Mouse (Mus musculus) hindbrain, embryonic 16.5 days (tissue): Measurements from ENCODE around the gene Pdk2. TPM values are rescaled to one million over a fixed set of nuclear protein-coding genes. Genes with fewer than 3 reads are reported as not detected.

Experiments
- ATAC-seq: fragments of 200-750 bp; cut with Nextera tagmentation; 2 replicates; pipeline ENCODE4 v1.8.0; 2017; ENCODE audit warnings: moderate TSS enrichment, moderate library complexity
- H3K27ac ChIP-seq: fragments of 300-500 bp; sonication (generic); 2 replicates; pipeline ENCODE4 v1.5.1; 2014; ENCODE audit warnings: low read depth, mild to moderate bottlenecking, control low read depth, low read length, moderate library complexity
- H3K27me3 ChIP-seq: fragments of 300-500 bp; sonication (generic); replicated peaks from 2 replicates; pipeline ENCODE4 v1.6.1; 2014; ENCODE audit warnings: low read length; ENCODE audit not compliant: control insufficient read depth, insufficient read depth
- H3K36me3 ChIP-seq: fragments of 300-500 bp; sonication (generic); 2 replicates; pipeline ENCODE4 v1.6.1; 2014; ENCODE audit warnings: mild to moderate bottlenecking, low read length, moderate library complexity, mixed read lengths; ENCODE audit not compliant: control insufficient read depth, insufficient read depth
- H3K4me1 ChIP-seq: fragments of 300-500 bp; sonication (generic); 2 replicates; pipeline ENCODE4 v1.6.1; 2014; ENCODE audit warnings: low read depth, low read length; ENCODE audit not compliant: control insufficient read depth, insufficient read depth
- H3K4me2 ChIP-seq: fragments of 300-500 bp; sonication (generic); 2 replicates; pipeline ENCODE4 v1.6.1; 2014; ENCODE audit warnings: mild to moderate bottlenecking, low read length, control low read depth, moderate library complexity
- H3K4me3 ChIP-seq: fragments of 300-500 bp; sonication (generic); 2 replicates; pipeline ENCODE4 v1.5.1; 2014; ENCODE audit warnings: mild to moderate bottlenecking, low read length, control low read depth, moderate library complexity
- H3K9ac ChIP-seq: fragments of 300-500 bp; sonication (generic); 2 replicates; pipeline ENCODE4 v1.6.1; 2014; ENCODE audit warnings: low read depth, mild to moderate bottlenecking, control low read depth, low read length, moderate library complexity
- H3K9me3 ChIP-seq: fragments of 300-500 bp; sonication (generic); 2 replicates; pipeline ENCODE4 v1.6.1; 2014; ENCODE audit warnings: mild to moderate bottlenecking, low read length, moderate library complexity; ENCODE audit not compliant: control insufficient read depth
- WGBS: fragments of 180-500 bp; shearing (Covaris S2); extraction: QIAGEN DNeasy Blood & Tissue Kit; methylation state at CpG from one replicate; pipeline ENCODE4 v1.1.7; 2014; 5-methylcytosine and 5-hydroxymethylcytosine counted together
- polyA plus RNA-seq: library from polyadenylated mRNA; unstranded; fragments of >200 nt; fragmentation: Nextera tagmentation; extraction: Ambion mirVana; gene quantifications from 2 replicates; pipeline ENCODE4 v1.2.1, GENCODE M21; 2015

Gene Pdk2
- polyA plus RNA-seq, 1 experiment from 2014 or later = 34.6 TPM

DNA sequence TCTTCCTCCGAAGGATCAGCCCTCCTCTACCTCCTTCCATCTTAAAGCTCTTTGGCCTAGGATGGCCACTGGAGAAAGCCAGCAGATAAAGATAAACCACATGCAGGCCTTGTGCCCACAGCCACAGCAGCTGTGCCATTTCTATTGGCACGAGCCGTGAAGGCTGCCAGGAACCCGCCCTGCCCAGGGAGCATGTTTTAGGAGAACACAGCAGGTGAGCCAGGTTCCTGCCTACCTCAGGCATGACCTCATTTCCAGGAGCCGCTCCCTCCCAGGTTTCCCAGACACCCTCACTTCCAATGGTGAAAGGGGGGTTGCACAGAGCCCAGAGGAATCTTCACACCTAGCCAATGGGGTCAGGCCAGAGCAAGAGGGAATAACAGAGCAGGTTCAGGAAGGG, 31.6 kb upstream of the Pdk2 start:
- Histone ChIP-seq H3K4me3 (no peak overlapping the region), H3K27me3 (peaks cover 2% of the 10 kb centered on the region; the same call in 1 of the 2 replicates), H3K4me1 (peaks cover 10% of the 10 kb centered on the region), H3K9ac (no peak overlapping the region), H3K36me3 (no peaks in the 10 kb centered on the region), H3K9me3 (no peaks in the 10 kb centered on the region), H3K4me2 (no peak overlapping the region), H3K27ac (no peak overlapping the region)
- ATAC-seq = no peak
- WGBS = 64% methylated on average over 5 of the region's 5 CpGs

- Histone ChIP-seq H3K9ac (no peak overlapping the region), H3K4me3 (no peak overlapping the region), H3K36me3 (no peaks in the 10 kb centered on the region; the same call in 1 of the 2 replicates), H3K9me3 (no peaks in the 10 kb centered on the region), H3K27ac (no peak overlapping the region), H3K27me3 (no peaks in the 10 kb centered on the region), H3K4me1 (peaks cover 10% of the 10 kb centered on the region), H3K4me2 (no peak overlapping the region)
- 66% methylated on average over 8 of the region's 8 CpGs for WGBS
- no peak for ATAC-seq
Observed at GRCm38 (mm10) chr11:95072136-95072535, 31.0 kb upstream of the Pdk2 start.

- no peak overlapping the region for H3K4me2 ChIP-seq
- no peaks in the 10 kb centered on the region for H3K27me3 ChIP-seq
- no peak overlapping the region for H3K9ac ChIP-seq
- no peak overlapping the region for H3K27ac ChIP-seq
- WGBS = 53% methylated on average over 7 of the region's 7 CpGs
- no peaks in the 10 kb centered on the region; the same call in 1 of the 2 replicates for H3K36me3 ChIP-seq
- peaks cover 10% of the 10 kb centered on the region for H3K4me1 ChIP-seq
- H3K9me3 ChIP-seq = no peaks in the 10 kb centered on the region
- no peak overlapping the region for H3K4me3 ChIP-seq
- no peak for ATAC-seq
Observed at GRCm38 (mm10) chr11:95071266-95071665, 30.1 kb upstream of the Pdk2 start.

- Histone ChIP-seq H3K9me3 (no peaks in the 10 kb centered on the region), H3K36me3 (no peaks in the 10 kb centered on the region; the same call in 1 of the 2 replicates), H3K4me1 (peaks cover 10% of the 10 kb centered on the region), H3K27ac (no peak overlapping the region), H3K27me3 (no peaks in the 10 kb centered on the region), H3K4me3 (no peak overlapping the region), H3K9ac (no peak overlapping the region), H3K4me2 (no peak overlapping the region)
- ATAC-seq = no peak
- WGBS = 78% methylated on average over 8 of the region's 8 CpGs
Observed at GRCm38 (mm10) chr11:95070140-95071107, 29.3 kb upstream of the Pdk2 start.

- H3K36me3 ChIP-seq = no peaks in the 10 kb centered on the region; the same call in 1 of the 2 replicates
- no peak overlapping the region for H3K4me3 ChIP-seq
- H3K4me1 ChIP-seq = no peaks in the 10 kb centered on the region; the same call in 1 of the 2 replicates
- H3K4me2 ChIP-seq = no peak overlapping the region
- ATAC-seq = no peak
- H3K27ac ChIP-seq = no peak overlapping the region
- H3K9ac ChIP-seq = no peak overlapping the region
- no peaks in the 10 kb centered on the region for H3K27me3 ChIP-seq
- no peaks in the 10 kb centered on the region for H3K9me3 ChIP-seq
- 87% methylated on average over 10 of the region's 10 CpGs for WGBS
Observed at GRCm38 (mm10) chr11:95069226-95069957, 28.2 kb upstream of the Pdk2 start.

GRCm38 (mm10) chr11:95056768-95057501, 15.8 kb upstream of the Pdk2 start:
- peak; percentile 52 for ATAC-seq
- WGBS = 31% methylated on average over 15 of the region's 19 CpGs
- H3K9me3 ChIP-seq = no peaks in the 10 kb centered on the region
- no peaks in the 10 kb centered on the region for H3K4me1 ChIP-seq
- no peak overlapping the region for H3K9ac ChIP-seq
- H3K4me3 ChIP-seq = no peak overlapping the region; the same call in 1 of the 2 replicates
- 0 out of 2 replicates have a peak overlapping the region, but pooled peaks have one; percentile 10 for H3K4me2 ChIP-seq
- H3K27me3 ChIP-seq = no peaks in the 10 kb centered on the region; the same call in 1 of the 2 replicates
- H3K27ac ChIP-seq = no peak overlapping the region
- peaks cover 12% of the 10 kb centered on the region for H3K36me3 ChIP-seq

GRCm38 (mm10) chr11:95053062-95053461, 11.9 kb upstream of the Pdk2 start:
- Histone ChIP-seq H3K4me2 (no peak overlapping the region), H3K9ac (no peak overlapping the region), H3K27me3 (no peaks in the 10 kb centered on the region), H3K4me3 (no peak overlapping the region), H3K36me3 (peaks cover 8% of the 10 kb centered on the region), H3K9me3 (no peaks in the 10 kb centered on the region), H3K4me1 (no peaks in the 10 kb centered on the region), H3K27ac (no peak overlapping the region)
- ATAC-seq = no peak
- 76% methylated on average over 9 of the region's 9 CpGs for WGBS

GRCm38 (mm10) chr11:95046980-95047680, 6.0 kb upstream of the Pdk2 start:
- H3K4me3 ChIP-seq = no peak overlapping the region
- H3K27ac ChIP-seq = no peak overlapping the region
- 54% methylated on average over 9 of the region's 9 CpGs for WGBS
- no peak overlapping the region for H3K4me2 ChIP-seq
- H3K27me3 ChIP-seq = no peaks in the 10 kb centered on the region
- peaks cover 3% of the 10 kb centered on the region; the same call in 1 of the 2 replicates for H3K36me3 ChIP-seq
- H3K4me1 ChIP-seq = no peaks in the 10 kb centered on the region
- H3K9me3 ChIP-seq = no peaks in the 10 kb centered on the region
- peak; percentile 50; the same call in 1 of the 2 replicates for ATAC-seq
- no peak overlapping the region for H3K9ac ChIP-seq
